Comparison of ENCODE assay signal across 10 mouse cellular contexts in genomic region chr8:108723636-108724035, GRCm38 (mm10).
DNase-seq lines count a peak whose midpoint lies in the region; ATAC-seq and TF ChIP-seq lines count a peak whose summit lies in the region.
"Had no signal": no experiment of that assay in that cellular context is flagged by ENCODE, and none has a peak within 500 bp of the region (broad histone marks: within the 10 kb centered on the region; RNA-seq: fewer than 3 reads in every experiment).

No protein-coding gene starts in this region.

- H3K27ac ChIP-seq in forebrain, embryonic 10.5 days = peak overlapping the region; percentile 65; the same call in 1 of the 2 replicates
- H3K27ac ChIP-seq in forebrain, embryonic 14.5 days (ENCODE audit: low read depth, low read length) = no peak overlapping the region
- peak overlapping the region; percentile 78; the same call in 1 of the 2 replicates for H3K27ac ChIP-seq in lung, embryonic 16.5 days (ENCODE audit: low read length)
- H3K27ac ChIP-seq in intestine, embryonic 16.5 days (ENCODE audit: low read length) = 0 out of 2 replicates have a peak overlapping the region, but pooled peaks have one; percentile 51
- H3K27ac ChIP-seq in stomach, embryonic 15.5 days = peak overlapping the region; percentile 52; the same call in 1 of the 2 replicates
- no peak overlapping the region for H3K27ac ChIP-seq in left cerebral cortex, adult 2 months

- intact Hi-C loops in left cerebral cortex, adult 2 months (cut with DNase I) = no loop called here

- H3K9me3 ChIP-seq in forebrain, embryonic 10.5 days = no peaks in the 10 kb centered on the region
- H3K9me3 ChIP-seq in forebrain, embryonic 14.5 days (replicated peaks; ENCODE audit: control insufficient read depth, low read length) = no peaks in the 10 kb centered on the region
- no peaks in the 10 kb centered on the region for H3K9me3 ChIP-seq in lung, embryonic 16.5 days (ENCODE audit: control insufficient read depth, low read length)
- H3K9me3 ChIP-seq in intestine, embryonic 16.5 days (ENCODE audit: control insufficient read depth, low read length) = no peaks in the 10 kb centered on the region
- H3K9me3 ChIP-seq in stomach, embryonic 15.5 days = no peaks in the 10 kb centered on the region

- no peaks in the 10 kb centered on the region for H3K36me3 ChIP-seq in forebrain, embryonic 10.5 days (replicated peaks)
- H3K36me3 ChIP-seq in forebrain, embryonic 14.5 days (ENCODE audit: control insufficient read depth, insufficient read depth, low read length) = no peaks in the 10 kb centered on the region
- no peaks in the 10 kb centered on the region for H3K36me3 ChIP-seq in lung, embryonic 16.5 days (ENCODE audit: control insufficient read depth, insufficient read depth, low read length)
- no peaks in the 10 kb centered on the region for H3K36me3 ChIP-seq in intestine, embryonic 16.5 days (ENCODE audit: control insufficient read depth, insufficient read depth, low read length)
- H3K36me3 ChIP-seq in stomach, embryonic 15.5 days = no peaks in the 10 kb centered on the region

- H3K4me1 ChIP-seq in forebrain, embryonic 10.5 days = peaks cover 97% of the 10 kb centered on the region
- peaks cover 21% of the 10 kb centered on the region for H3K4me1 ChIP-seq in forebrain, embryonic 14.5 days (ENCODE audit: control insufficient read depth, insufficient read depth, low read length)
- peaks cover 78% of the 10 kb centered on the region for H3K4me1 ChIP-seq in lung, embryonic 16.5 days (replicated peaks; ENCODE audit: control insufficient read depth, insufficient read depth, low read length)
- peaks cover 51% of the 10 kb centered on the region for H3K4me1 ChIP-seq in intestine, embryonic 16.5 days (ENCODE audit: control insufficient read depth, insufficient read depth, low read length)
- peaks cover 66% of the 10 kb centered on the region for H3K4me1 ChIP-seq in stomach, embryonic 15.5 days

- ATAC-seq in forebrain, embryonic 14.5 days = no peak
- no peak for ATAC-seq in lung, embryonic 16.5 days (ENCODE audit: low read depth)
- ATAC-seq in intestine, embryonic 16.5 days = no peak
- no peak for ATAC-seq in stomach, embryonic 15.5 days (ENCODE audit: insufficient read depth, low FRiP score, low read depth)
- no peak for ATAC-seq in monocyte, adult 5-6 weeks (replicated peaks; ENCODE audit: insufficient number of reproducible peaks, low FRiP score, low TSS enrichment, poor library complexity, severe bottlenecking)

- H3K27me3 ChIP-seq in forebrain, embryonic 10.5 days (ENCODE audit: poor library complexity, severe bottlenecking) = peaks cover 47% of the 10 kb centered on the region
- H3K27me3 ChIP-seq in forebrain, embryonic 14.5 days (replicated peaks; ENCODE audit: control insufficient read depth, insufficient read depth, low read length) = peaks cover 2% of the 10 kb centered on the region; the same call in 1 of the 2 replicates
- no peaks in the 10 kb centered on the region for H3K27me3 ChIP-seq in lung, embryonic 16.5 days (ENCODE audit: control insufficient read depth, insufficient read depth, low read depth, low read length)
- H3K27me3 ChIP-seq in intestine, embryonic 16.5 days (replicated peaks; ENCODE audit: control insufficient read depth, insufficient read depth, low read length) = no peaks in the 10 kb centered on the region
- no peaks in the 10 kb centered on the region for H3K27me3 ChIP-seq in stomach, embryonic 15.5 days (replicated peaks)

- H3K4me3 ChIP-seq in forebrain, embryonic 10.5 days = no peak overlapping the region
- H3K4me3 ChIP-seq in forebrain, embryonic 14.5 days (ENCODE audit: low read depth, low read length) = no peak overlapping the region
- H3K4me3 ChIP-seq in lung, embryonic 16.5 days (ENCODE audit: low read length) = no peak overlapping the region
- H3K4me3 ChIP-seq in intestine, embryonic 16.5 days (ENCODE audit: low read length) = no peak overlapping the region
- H3K4me3 ChIP-seq in stomach, embryonic 15.5 days (replicated peaks) = no peak overlapping the region
- no peak overlapping the region for H3K4me3 ChIP-seq in left cerebral cortex, adult 2 months

- no peak for DNase-seq in forebrain, embryonic 10.5 days (ENCODE audit: extremely low spot score, low spot score)
- DNase-seq in forebrain, embryonic 14.5 days (ENCODE audit: low spot score) = no peak
- no peak for DNase-seq in lung, postnatal 25 days (ENCODE audit: low spot score)
- DNase-seq in left cerebral cortex, adult 2 months (ENCODE audit: extremely low spot score in 1 of 2, low spot score in 2 of 2) = no peak
- DNase-seq: cerebellum, adult 11-12 months had no signal

- H3K4me2 ChIP-seq in forebrain, embryonic 14.5 days (ENCODE audit: low read length) = no peak overlapping the region
- H3K4me2 ChIP-seq in lung, embryonic 16.5 days (ENCODE audit: low read depth, low read length) = no peak overlapping the region
- no peak overlapping the region for H3K4me2 ChIP-seq in intestine, embryonic 16.5 days (ENCODE audit: low read depth, low read length)
- no peak overlapping the region for H3K4me2 ChIP-seq in stomach, embryonic 15.5 days

- 32% methylated on average over 11 of the region's 11 CpGs for WGBS in forebrain, embryonic 10.5 days
- WGBS in forebrain, embryonic 14.5 days = 42% methylated on average over 11 of the region's 11 CpGs
- 58% methylated on average over 11 of the region's 11 CpGs for WGBS in lung, embryonic 16.5 days
- 67% methylated on average over 11 of the region's 11 CpGs for WGBS in intestine, embryonic 16.5 days
- WGBS in stomach, embryonic 15.5 days = 75% methylated on average over 11 of the region's 11 CpGs

- H3K9ac ChIP-seq in forebrain, embryonic 14.5 days (ENCODE audit: low read length) = no peak overlapping the region
- H3K9ac ChIP-seq in lung, embryonic 16.5 days (ENCODE audit: low read length) = no peak overlapping the region
- no peak overlapping the region for H3K9ac ChIP-seq in intestine, embryonic 16.5 days (ENCODE audit: low read depth, low read length)
- no peak overlapping the region for H3K9ac ChIP-seq in stomach, embryonic 15.5 days
- H3K9ac ChIP-seq: liver, postnatal 0 days had no signal

- TF ChIP-seq CTCF in left cerebral cortex, adult 2 months (IDR thresholded peaks at IDR 0.05) = no peak

Comparison
In these comparisons a context has a peak if more than half of its experiments do, and no peak if none do; other contexts are left out.
1. H3K27ac ChIP-seq: peak in forebrain, embryonic 10.5 days (single experiment), lung, embryonic 16.5 days (single experiment), intestine, embryonic 16.5 days (single experiment) and stomach, embryonic 15.5 days (single experiment); none in forebrain, embryonic 14.5 days (single experiment) and left cerebral cortex, adult 2 months (single experiment).